Mouse (Mus musculus) c-Kit-negative CD71-positive TER-119-positive erythroid progenitor cells, embryonic 14.5 days (primary cell): ENCODE results near the gene Cct7.

Experiments
- DNase-seq: peaks from one replicate; pipeline ENCODE4 v3.0.0-alpha.2; 2013; ENCODE audit warnings: low read depth, low spot score

The Cct7 gene

DNA sequence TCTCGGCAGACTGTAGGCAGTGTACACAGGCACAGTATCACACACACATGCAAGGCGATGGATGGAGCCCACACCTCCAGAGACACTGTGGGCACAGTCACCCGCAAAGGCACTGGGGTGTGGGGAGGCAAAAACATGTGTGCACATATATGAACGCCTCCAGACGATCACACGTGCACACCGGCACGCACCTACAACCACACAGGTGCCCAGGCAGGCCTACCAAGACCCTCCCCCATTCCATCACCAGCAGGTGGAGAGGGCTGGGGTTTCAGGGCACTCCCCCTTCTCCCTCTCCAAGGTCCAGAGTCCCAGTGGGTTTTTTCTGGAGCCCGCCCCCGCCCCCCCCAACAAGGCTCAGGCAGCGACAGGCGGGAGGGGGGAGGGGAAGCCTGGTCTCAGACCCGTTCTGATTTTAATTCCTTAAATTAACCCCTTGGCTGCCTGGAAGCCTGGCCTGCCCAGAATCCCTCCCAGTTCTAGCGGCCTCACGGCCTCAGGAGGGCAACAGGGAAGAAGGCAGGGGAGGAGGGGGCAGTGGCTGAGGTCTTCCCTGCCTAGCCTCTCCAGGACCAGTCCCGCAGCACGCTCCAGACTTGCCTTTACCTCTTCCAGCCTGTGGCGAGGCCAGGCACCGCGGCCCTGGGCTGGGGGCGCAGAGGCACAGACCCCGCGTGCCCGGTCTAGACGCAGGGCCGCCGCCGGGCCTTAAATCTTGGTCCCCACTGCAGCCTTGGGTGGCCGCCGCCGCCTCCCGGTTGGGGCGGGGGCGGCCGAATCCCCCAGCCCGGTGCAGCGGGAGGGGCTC is 51.0 kb downstream of the Cct7 start:
- no peak for DNase-seq

DNA sequence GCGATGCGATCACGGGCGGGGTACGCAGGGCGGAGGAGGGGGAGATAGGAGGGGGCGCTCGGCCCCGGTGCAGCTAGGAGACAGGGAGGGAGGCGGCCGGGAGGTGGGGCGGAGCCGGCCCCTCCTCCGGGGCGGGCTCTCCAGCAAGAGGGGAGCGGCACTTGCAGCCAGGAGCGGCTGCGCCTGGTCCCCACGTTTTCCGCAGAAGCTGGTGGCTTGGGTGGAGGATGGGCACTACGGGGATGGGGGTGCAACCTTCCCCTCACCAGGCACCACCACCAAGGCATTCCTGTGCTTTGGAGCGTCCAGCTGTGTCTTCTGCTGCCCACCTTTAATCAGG is 51.6 kb downstream of the Cct7 start, which contains the start of gene Fbxo41:
Fbxo41 (minus strand) TSS at position 84 of the 340 bp plus-strand sequence.
- DNase-seq, result no peak

- no peak for DNase-seq
Measured at GRCm38 (mm10) chr6:85504908-85505307, 53.6 kb downstream of the Cct7 start.

DNA sequence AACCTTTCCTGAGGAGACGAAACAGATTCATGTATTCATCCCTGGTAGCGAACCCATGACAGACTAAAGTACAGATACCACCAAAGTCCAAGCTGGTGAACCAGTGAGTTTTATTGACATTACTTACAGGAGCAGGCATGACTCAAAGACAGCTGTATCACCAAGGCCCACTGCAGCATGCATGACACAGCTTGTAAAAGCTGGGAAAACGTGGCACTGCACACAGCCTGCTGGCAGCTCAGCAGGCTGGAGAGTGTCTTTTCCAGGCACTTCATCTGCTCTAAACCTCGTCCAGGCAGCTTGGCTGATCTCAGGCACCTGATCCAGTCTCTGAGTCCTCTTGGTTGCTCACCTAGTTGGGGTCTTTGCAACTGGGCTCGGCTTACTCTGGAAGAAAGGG is 57.3 kb downstream of the Cct7 start:
- DNase-seq, result no peak

DNA sequence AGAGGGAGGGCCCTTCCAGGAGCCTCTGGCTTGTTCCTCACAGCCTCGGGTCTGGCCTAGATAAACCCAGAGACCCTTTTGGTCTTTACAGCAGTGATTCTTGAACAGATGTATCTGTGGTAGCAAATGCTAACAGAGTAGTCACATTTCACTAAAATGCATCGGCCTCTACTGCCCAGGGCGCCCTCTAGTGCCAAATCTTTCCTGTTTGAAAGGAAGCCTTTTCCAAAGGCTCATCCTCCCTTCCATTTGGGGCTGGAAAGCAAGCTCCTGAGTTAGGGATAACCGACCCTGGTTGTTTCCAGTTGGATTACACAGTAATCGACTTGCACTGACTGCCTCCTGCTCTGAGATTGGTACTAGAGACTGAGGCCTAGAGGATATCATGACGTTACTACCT is 59.2 kb downstream of the Cct7 start:
- no peak for DNase-seq

DNA sequence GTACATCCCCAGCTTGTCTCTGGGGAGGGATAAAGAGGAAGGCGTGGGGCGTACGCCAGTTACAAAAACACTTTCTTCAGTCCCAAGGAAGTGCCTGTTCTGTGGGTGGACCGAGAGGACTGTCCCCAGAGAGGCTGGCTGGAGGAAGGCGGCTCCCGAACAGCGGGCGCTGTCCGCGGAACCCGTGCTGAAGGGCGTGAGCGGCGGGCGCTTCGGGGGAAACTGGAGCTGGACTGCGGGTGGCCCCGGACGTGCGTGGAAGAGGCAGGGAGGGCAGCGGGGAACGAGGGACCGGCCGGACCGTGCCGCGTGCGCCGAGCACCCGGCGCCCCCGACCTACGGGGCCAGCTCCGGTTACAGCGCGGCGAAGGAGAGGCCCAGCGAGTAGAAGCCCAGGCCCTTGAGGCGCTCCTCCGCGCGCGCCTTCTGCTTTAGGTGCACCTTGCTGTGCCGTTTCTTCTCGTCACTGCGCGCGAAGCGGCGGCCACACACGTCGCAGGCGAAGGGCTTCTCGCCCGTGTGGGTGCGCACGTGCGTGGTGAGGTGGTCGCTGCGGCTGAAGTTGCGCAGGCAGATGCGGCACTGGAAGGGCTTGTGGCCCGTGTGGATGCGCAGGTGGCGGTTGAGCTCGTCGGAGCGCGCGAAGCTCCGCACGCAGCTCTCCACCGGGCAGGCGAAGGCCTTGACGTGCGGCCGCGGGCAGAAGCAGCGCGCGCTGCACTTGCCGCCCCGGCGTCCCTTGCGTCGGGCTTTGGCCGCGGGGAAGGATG is 60.2 kb downstream of the Cct7 start:
- DNase-seq, result no peak

DNA sequence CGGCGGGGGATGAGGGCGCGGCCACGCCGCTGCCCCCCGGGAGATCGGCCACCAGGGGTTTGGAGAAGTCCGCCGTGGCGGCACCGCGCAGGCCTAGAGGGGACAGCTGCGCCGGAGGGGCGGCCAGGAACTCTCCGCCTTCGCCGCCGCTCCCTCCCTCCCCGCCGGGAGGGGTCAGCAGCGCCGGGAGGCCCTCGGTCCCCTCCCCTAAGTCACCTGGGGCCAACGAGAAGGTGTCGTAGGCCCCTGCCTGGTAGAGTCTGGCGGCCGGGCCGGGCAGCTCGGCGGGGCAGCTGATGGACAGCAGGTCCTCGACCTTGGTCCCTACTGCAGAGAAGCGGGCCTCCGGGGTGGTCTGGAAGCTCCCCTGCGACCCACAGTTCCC is 60.7 kb downstream of the Cct7 start:
- no peak for DNase-seq

DNA sequence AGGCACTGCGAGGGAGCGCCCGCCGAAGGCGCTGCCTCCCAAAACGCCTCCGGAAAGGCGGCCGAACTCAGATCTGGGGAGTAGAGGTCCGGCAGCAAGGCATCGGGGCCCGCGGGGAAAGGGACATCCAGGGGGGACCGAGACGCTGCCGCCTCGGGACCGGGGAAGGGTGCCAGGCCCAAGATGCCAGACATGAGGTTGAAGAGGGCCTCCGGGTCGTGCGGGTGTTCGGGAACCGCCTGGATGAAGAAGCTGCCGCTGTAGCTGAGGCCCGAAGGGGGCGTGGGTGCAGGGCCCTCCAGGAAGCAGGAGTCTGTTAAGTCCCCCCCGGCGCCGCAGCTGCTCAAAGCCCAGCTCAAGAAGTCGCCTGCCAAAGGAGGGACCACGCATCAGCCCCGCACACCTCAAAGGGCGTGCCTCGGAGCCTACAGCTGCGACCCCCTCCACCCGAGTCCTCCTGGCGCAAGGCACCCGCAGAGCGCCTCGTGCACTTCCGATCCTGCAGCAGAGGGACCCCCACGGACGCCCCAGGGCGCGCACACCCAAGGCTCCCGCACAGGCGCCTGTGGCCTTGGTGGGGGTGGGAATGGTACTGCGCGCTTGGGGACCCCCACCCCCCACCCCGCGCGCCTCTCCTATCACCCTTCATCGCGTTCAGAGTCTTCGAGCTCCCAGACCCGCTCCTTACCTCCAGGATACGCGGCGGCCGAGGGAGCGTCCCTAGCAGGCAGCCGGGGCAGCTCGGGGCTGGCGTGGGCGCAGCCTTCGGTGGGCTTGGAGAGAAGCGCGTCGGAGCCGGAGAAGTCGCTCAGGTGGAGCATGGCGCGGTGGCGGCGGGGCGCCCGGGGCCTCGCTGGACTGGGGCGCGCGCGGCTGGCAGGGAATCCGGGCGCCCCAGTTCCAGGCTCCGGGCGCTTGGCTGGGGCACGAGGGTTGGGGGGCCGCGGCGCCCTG is 61.5 kb downstream of the Cct7 start:
- DNase-seq, result no peak

- DNase-seq, result no peak
Measured at GRCm38 (mm10) chr6:85513531-85513910, 62.2 kb downstream of the Cct7 start, which contains the start of gene Egr4. Gene Egr4 (minus strand): TSS chr6:85513589.

GRCm38 (mm10) chr6:85515941-85516340 is 64.6 kb downstream of the Cct7 start:
- no peak for DNase-seq
